Mouse (Mus musculus) erythroblast, embryonic 14.5 days (primary cell): ENCODE data around the gene Copg1.

Source experiments
- GATA1 ChIP-seq: IDR thresholded peaks from 2 replicates; pipeline ENCODE4 v1.6.1; 2012; ENCODE audit warnings: low read length, inconsistent platforms, mixed read lengths
- TAL1 ChIP-seq: IDR thresholded peaks from 3 replicates; pipeline ENCODE4 v1.6.1; 2012; ENCODE audit warnings: low read length, inconsistent platforms, mixed read lengths

DNA sequence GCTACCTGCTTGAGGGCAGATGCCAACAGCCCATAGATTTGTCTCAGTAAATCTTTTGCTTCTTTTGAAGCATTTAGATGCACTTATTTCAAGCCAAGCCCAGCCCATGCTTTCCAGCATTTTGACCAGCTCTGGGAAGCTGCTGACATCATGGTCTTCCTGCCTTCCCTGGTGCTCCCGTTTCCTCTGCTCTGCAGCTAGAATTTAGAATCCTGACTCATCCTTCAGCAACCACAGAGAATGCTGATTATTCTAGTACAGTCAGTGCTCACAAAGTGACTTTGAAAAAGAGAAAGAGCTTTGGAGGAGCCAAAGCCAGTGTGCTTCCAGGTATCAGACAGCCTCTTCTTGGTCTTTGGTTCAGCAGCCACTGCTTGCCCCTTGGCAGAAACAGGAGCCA lies 30.5 kb upstream of the Copg1 start:
- no peak for TF ChIP-seq GATA1
- no peak for TF ChIP-seq TAL1
